Mouse (Mus musculus): ENCODE results near the gene Tac4. TPM values are rescaled to one million over a fixed set of nuclear protein-coding genes. Genes with fewer than 3 reads are reported as not detected.

Gene Tac4
- not detected in 2 replicates for polyA plus RNA-seq (2012)

GRCm38 (mm10) chr11:95261178-95261751 is at the start of gene Tac4:
Gene Tac4, plus strand, starts transcription at chr11:95261529.
- TF ChIP-seq GATA1 (IDR thresholded peaks at IDR 0.05; ENCODE audit: low read length): no peak

- TF ChIP-seq GATA1 (IDR thresholded peaks at IDR 0.05; ENCODE audit: low read length): no peak
Measured at GRCm38 (mm10) chr11:95213607-95214006, 47.7 kb upstream of the Tac4 start.

- no peak for TF ChIP-seq GATA1 (IDR thresholded peaks at IDR 0.05; ENCODE audit: low read length)
Measured at GRCm38 (mm10) chr11:95214305-95214704, 47.0 kb upstream of the Tac4 start.

- TF ChIP-seq GATA1 (IDR thresholded peaks at IDR 0.05; ENCODE audit: low read length): no peak
Measured at GRCm38 (mm10) chr11:95216193-95216592, 45.1 kb upstream of the Tac4 start.

- no peak for TF ChIP-seq GATA1 (IDR thresholded peaks at IDR 0.05; ENCODE audit: low read length)
Measured at GRCm38 (mm10) chr11:95219111-95219510, 42.2 kb upstream of the Tac4 start.

GRCm38 (mm10) chr11:95223473-95223872 is 37.9 kb upstream of the Tac4 start:
- TF ChIP-seq GATA1 (IDR thresholded peaks at IDR 0.05; ENCODE audit: low read length): no peak

- TF ChIP-seq GATA1 (IDR thresholded peaks at IDR 0.05; ENCODE audit: low read length): no peak
Measured at GRCm38 (mm10) chr11:95224124-95224893, 37.0 kb upstream of the Tac4 start.

- TF ChIP-seq GATA1 (IDR thresholded peaks at IDR 0.05; ENCODE audit: low read length): no peak
Measured at GRCm38 (mm10) chr11:95225448-95225847, 35.9 kb upstream of the Tac4 start.

- no peak for TF ChIP-seq GATA1 (IDR thresholded peaks at IDR 0.05; ENCODE audit: low read length)
Measured at GRCm38 (mm10) chr11:95227467-95227866, 33.9 kb upstream of the Tac4 start.

- TF ChIP-seq GATA1 (IDR thresholded peaks at IDR 0.05; ENCODE audit: low read length): no peak
Measured at GRCm38 (mm10) chr11:95231688-95232328, 29.5 kb upstream of the Tac4 start.

- no peak for TF ChIP-seq GATA1 (IDR thresholded peaks at IDR 0.05; ENCODE audit: low read length)
Measured at GRCm38 (mm10) chr11:95232329-95232696, 29.0 kb upstream of the Tac4 start.

GRCm38 (mm10) chr11:95238477-95238876 is 22.9 kb upstream of the Tac4 start:
- TF ChIP-seq GATA1 (IDR thresholded peaks at IDR 0.05; ENCODE audit: low read length): no peak

- no peak for TF ChIP-seq GATA1 (IDR thresholded peaks at IDR 0.05; ENCODE audit: low read length)
Measured at GRCm38 (mm10) chr11:95242653-95243052, 18.7 kb upstream of the Tac4 start.

- no peak for TF ChIP-seq GATA1 (IDR thresholded peaks at IDR 0.05; ENCODE audit: low read length)
Measured at GRCm38 (mm10) chr11:95245456-95245855, 15.9 kb upstream of the Tac4 start.

- no peak for TF ChIP-seq GATA1 (IDR thresholded peaks at IDR 0.05; ENCODE audit: low read length)
Measured at GRCm38 (mm10) chr11:95247065-95247464, 14.3 kb upstream of the Tac4 start.

- no peak for TF ChIP-seq GATA1 (IDR thresholded peaks at IDR 0.05; ENCODE audit: low read length)
Measured at GRCm38 (mm10) chr11:95250110-95250509, 11.2 kb upstream of the Tac4 start.

- no peak for TF ChIP-seq GATA1 (IDR thresholded peaks at IDR 0.05; ENCODE audit: low read length)
Measured at GRCm38 (mm10) chr11:95251295-95251694, 10.0 kb upstream of the Tac4 start.

All from G1E-ER4 (cell line).